Mouse (Mus musculus) liver, adult 2 months (tissue): ENCODE data around the gene Pomt2.

Experiments used
- CTCF ChIP-seq: fragments of 200-500 bp; IDR thresholded peaks from 2 replicates; pipeline ENCODE4 v1.5.1; 2011; ENCODE audit warnings: low read depth, low read length, control low read depth
- POLR2A ChIP-seq: fragments of 200-500 bp; IDR thresholded peaks from 2 replicates; pipeline ENCODE4 v1.6.1; 2011; ENCODE audit warnings: low read length, control low read depth; ENCODE audit not compliant: insufficient read depth; ENCODE audit errors: extremely low read depth

GRCm38 (mm10) chr12:87076610-87077009 lies 71.2 kb downstream of the Pomt2 start:
- TF ChIP-seq CTCF (no peak), POLR2A (no peak)
